Mouse (Mus musculus): ENCODE data around the gene Tmem132c.

GRCm38 (mm10) chr5:127592406-127592805 lies 350.8 kb downstream of the Tmem132c start:
- TF ChIP-seq POLR2A (IDR thresholded peaks at IDR 0.05; ENCODE audit: control insufficient read depth, low read depth, low read length) = no peak
- TF ChIP-seq CTCF (IDR thresholded peaks at IDR 0.05; ENCODE audit: control insufficient read depth, insufficient read depth, insufficient replicate concordance, low read depth, low read length) = no peak

All from testis, adult 2 months (tissue).